Mouse (Mus musculus): ENCODE data around the gene Rpl14.

GRCm38 (mm10) chr9:120545994-120546393 lies 25.2 kb upstream of the Rpl14 start:
- no peak for TF ChIP-seq CTCF (conservative IDR thresholded peaks at IDR 0.05; ENCODE audit: low read length)
- no peak for TF ChIP-seq POU5F1 (IDR thresholded peaks at IDR 0.05; ENCODE audit: borderline replicate concordance, low read length)

Data from E14TG2a.4 (cell line).